Mouse (Mus musculus): Measurements from ENCODE around the gene Gm28551. TPM values are rescaled to one million over a fixed set of nuclear protein-coding genes. Genes with fewer than 3 reads are reported as not detected.
"Not testable (repeated sequence)": the region's sequence is repeated elsewhere in the genome, so short reads cannot be mapped to it uniquely, and the experiment has no call there.

Gene Gm28551
- polyA plus RNA-seq (2012; rRNA removed), result not detected in 2 replicates

GRCm38 (mm10) chr1:53352327-53353261 lies at the start of gene Gm28551, which contains the start of the genes Asdurf and Asnsd1:
Gm28551 (minus strand) TSS chr1:53352667.
Asdurf (minus strand) TSS chr1:53352619.
Asnsd1 (minus strand) TSS chr1:53352752.
- Histone ChIP-seq H3K4me3 (replicated peaks; ENCODE audit: extremely low read depth, low read depth, low read length) (peak within 1 kb of the TSS; percentile 83), H3K4me1 (ENCODE audit: control insufficient read depth, insufficient read depth, low read length) (peaks cover 3% of the 10 kb centered on the region; the same call in 1 of the 2 replicates)
- under 1% methylated on average over 44 of the region's 44 CpGs for WGBS
- no peak for TF ChIP-seq CTCF (IDR thresholded peaks at IDR 0.05; ENCODE audit: insufficient read depth, low read length)
- peak; percentile 80; the same call in 1 of the 2 replicates for TF ChIP-seq POLR2A (IDR thresholded peaks at IDR 0.05; ENCODE audit: borderline replicate concordance, extremely low read depth, low read depth, low read length)
- DNase-seq, result peak; percentile 98

GRCm38 (mm10) chr1:53393936-53394760 lies 41.7 kb upstream of the Gm28551 start:
- H3K4me3 ChIP-seq (replicated peaks; ENCODE audit: extremely low read depth, low read depth, low read length); H3K4me1 ChIP-seq (ENCODE audit: control insufficient read depth, insufficient read depth, low read length); DNase-seq: not testable (repeated sequence)
- 32% methylated on average over 21 of the region's 21 CpGs for WGBS

GRCm38 (mm10) chr1:53388762-53389161 lies 36.3 kb upstream of the Gm28551 start:
- no peak overlapping the region for H3K4me3 ChIP-seq (replicated peaks; ENCODE audit: extremely low read depth, low read depth, low read length)
- DNase-seq, result no peak
- TF ChIP-seq POLR2A (IDR thresholded peaks at IDR 0.05; ENCODE audit: borderline replicate concordance, extremely low read depth, low read depth, low read length), result no peak
- TF ChIP-seq CTCF (IDR thresholded peaks at IDR 0.05; ENCODE audit: insufficient read depth, low read length), result no peak
- H3K4me1 ChIP-seq (ENCODE audit: control insufficient read depth, insufficient read depth, low read length), result no peaks in the 10 kb centered on the region
- 93% methylated on average over 12 of the region's 14 CpGs for WGBS

GRCm38 (mm10) chr1:53384085-53384688 lies 31.7 kb upstream of the Gm28551 start:
- H3K4me3 ChIP-seq (replicated peaks; ENCODE audit: extremely low read depth, low read depth, low read length), result no peak overlapping the region
- no peak for TF ChIP-seq CTCF (IDR thresholded peaks at IDR 0.05; ENCODE audit: insufficient read depth, low read length)
- no peak for TF ChIP-seq POLR2A (IDR thresholded peaks at IDR 0.05; ENCODE audit: borderline replicate concordance, extremely low read depth, low read depth, low read length)
- DNase-seq, result no peak
- 74% methylated on average over 6 of the region's 6 CpGs for WGBS
- no peaks in the 10 kb centered on the region for H3K4me1 ChIP-seq (ENCODE audit: control insufficient read depth, insufficient read depth, low read length)

- DNase-seq, result no peak
- no peaks in the 10 kb centered on the region; the same call in 1 of the 2 replicates for H3K4me1 ChIP-seq (ENCODE audit: control insufficient read depth, insufficient read depth, low read length)
- no peak overlapping the region for H3K4me3 ChIP-seq (replicated peaks; ENCODE audit: extremely low read depth, low read depth, low read length)
- TF ChIP-seq CTCF (IDR thresholded peaks at IDR 0.05; ENCODE audit: insufficient read depth, low read length) (no peak), POLR2A (IDR thresholded peaks at IDR 0.05; ENCODE audit: borderline replicate concordance, extremely low read depth, low read depth, low read length) (no peak)
- 51% methylated on average over 3 of the region's 3 CpGs for WGBS
Observed at GRCm38 (mm10) chr1:53377731-53378130, 25.3 kb upstream of the Gm28551 start.

GRCm38 (mm10) chr1:53375965-53376364 lies 23.5 kb upstream of the Gm28551 start:
- H3K4me3 ChIP-seq (replicated peaks; ENCODE audit: extremely low read depth, low read depth, low read length); DNase-seq; H3K4me1 ChIP-seq (ENCODE audit: control insufficient read depth, insufficient read depth, low read length): not testable (repeated sequence)
- 73% methylated on average over 2 of the region's 2 CpGs for WGBS

GRCm38 (mm10) chr1:53358988-53359387 lies 6.5 kb upstream of the Gm28551 start:
- DNase-seq, result no peak
- Histone ChIP-seq H3K4me1 (ENCODE audit: control insufficient read depth, insufficient read depth, low read length) (no peaks in the 10 kb centered on the region), H3K4me3 (replicated peaks; ENCODE audit: extremely low read depth, low read depth, low read length) (no peak overlapping the region)
- no peak for TF ChIP-seq POLR2A (IDR thresholded peaks at IDR 0.05; ENCODE audit: borderline replicate concordance, extremely low read depth, low read depth, low read length)
- no peak for TF ChIP-seq CTCF (IDR thresholded peaks at IDR 0.05; ENCODE audit: insufficient read depth, low read length)

- Histone ChIP-seq H3K4me1 (ENCODE audit: control insufficient read depth, insufficient read depth, low read length) (no peaks in the 10 kb centered on the region), H3K4me3 (replicated peaks; ENCODE audit: extremely low read depth, low read depth, low read length) (no peak overlapping the region)
- no peak for DNase-seq
- WGBS, result 100% methylated on average over 2 of the region's 2 CpGs
- no peak for TF ChIP-seq CTCF (IDR thresholded peaks at IDR 0.05; ENCODE audit: insufficient read depth, low read length)
- no peak for TF ChIP-seq POLR2A (IDR thresholded peaks at IDR 0.05; ENCODE audit: borderline replicate concordance, extremely low read depth, low read depth, low read length)
Observed at GRCm38 (mm10) chr1:53341071-53341470, 11.4 kb downstream of the Gm28551 start.

GRCm38 (mm10) chr1:53337403-53337802 lies 15.1 kb downstream of the Gm28551 start:
- 67% methylated on average over 2 of the region's 2 CpGs for WGBS
- H3K4me1 ChIP-seq (ENCODE audit: control insufficient read depth, insufficient read depth, low read length); H3K4me3 ChIP-seq (replicated peaks; ENCODE audit: extremely low read depth, low read depth, low read length); DNase-seq: not testable (repeated sequence)

Data from lung, adult 2 months (tissue).